Mouse (Mus musculus) hindbrain, postnatal 0 days (tissue): ENCODE measurements around the gene Pklr. TPM values are rescaled to one million over a fixed set of nuclear protein-coding genes. Genes with fewer than 3 reads are reported as not detected.

Experiments used
- ATAC-seq: fragments of 200-750 bp; cut with Nextera tagmentation; 2 replicates; pipeline ENCODE4 v1.8.0; 2017; ENCODE audit warnings: mild to moderate bottlenecking, moderate TSS enrichment, moderate library complexity
- DNase-seq: peaks from one replicate; pipeline ENCODE4 v3.0.0-alpha.2; 2015; ENCODE audit warnings: low spot score
- H3K27ac ChIP-seq: fragments of 300-500 bp; sonication (generic); 2 replicates; pipeline ENCODE4 v1.5.1; 2014; ENCODE audit warnings: mild to moderate bottlenecking
- H3K27me3 ChIP-seq: fragments of 300-500 bp; sonication (generic); 2 replicates; pipeline ENCODE4 v1.6.1; 2014; ENCODE audit warnings: low read length, mixed read lengths; ENCODE audit not compliant: insufficient read depth
- H3K36me3 ChIP-seq: fragments of 300-500 bp; sonication (generic); 2 replicates; pipeline ENCODE4 v1.6.1; 2014; ENCODE audit warnings: low read length, mixed read lengths; ENCODE audit not compliant: insufficient read depth
- H3K4me1 ChIP-seq: fragments of 300-500 bp; sonication (generic); 2 replicates; pipeline ENCODE4 v1.6.1; 2014; ENCODE audit warnings: antibody characterized with exemption, low read length, mixed read lengths; ENCODE audit not compliant: insufficient read depth
- H3K4me2 ChIP-seq: fragments of 300-500 bp; sonication (generic); 2 replicates; pipeline ENCODE4 v1.6.1; 2014; ENCODE audit warnings: low read depth, mild to moderate bottlenecking, low read length, moderate library complexity, mixed read lengths
- H3K4me3 ChIP-seq: fragments of 300-500 bp; sonication (generic); 2 replicates; pipeline ENCODE4 v1.5.1; 2014; ENCODE audit warnings: low read length
- H3K9ac ChIP-seq: fragments of 300-500 bp; sonication (generic); replicated peaks from 2 replicates; pipeline ENCODE4 v1.6.1; 2014; ENCODE audit warnings: mild to moderate bottlenecking, low read length, moderate library complexity, mixed read lengths
- H3K9me3 ChIP-seq: fragments of 300-500 bp; sonication (generic); 2 replicates; pipeline ENCODE4 v1.6.1; 2016; ENCODE audit warnings: low read length, mixed read lengths
- CTCF ChIP-seq: IDR thresholded peaks from 2 replicates; pipeline ENCODE4 v1.5.1; 2016; ENCODE audit warnings: antibody characterized with exemption, control low read depth, low read depth
- WGBS: fragments of 180-500 bp; shearing (Covaris S2); extraction: QIAGEN DNeasy Blood & Tissue Kit; methylation state at CpG from one replicate; pipeline ENCODE4 v1.1.7; 2014; 5-methylcytosine and 5-hydroxymethylcytosine counted together
- polyA plus RNA-seq: library from polyadenylated mRNA; unstranded; fragments of >200 nt; fragmentation: Nextera tagmentation; extraction: Ambion mirVana; gene quantifications from 2 replicates; pipeline ENCODE4 v1.2.1, GENCODE M21; 2015
- total RNA-seq: library from RNA; depleted of rRNA; stranded (reverse); fragments of >200 nt; gene quantifications from 2 replicates; pipeline ENCODE4 v1.2.3, GENCODE M21; 2014

The Pklr gene
- total and polyA plus RNA-seq, 2 experiments from 2014 or later: 0.10 TPM; not detected in 1

DNA sequence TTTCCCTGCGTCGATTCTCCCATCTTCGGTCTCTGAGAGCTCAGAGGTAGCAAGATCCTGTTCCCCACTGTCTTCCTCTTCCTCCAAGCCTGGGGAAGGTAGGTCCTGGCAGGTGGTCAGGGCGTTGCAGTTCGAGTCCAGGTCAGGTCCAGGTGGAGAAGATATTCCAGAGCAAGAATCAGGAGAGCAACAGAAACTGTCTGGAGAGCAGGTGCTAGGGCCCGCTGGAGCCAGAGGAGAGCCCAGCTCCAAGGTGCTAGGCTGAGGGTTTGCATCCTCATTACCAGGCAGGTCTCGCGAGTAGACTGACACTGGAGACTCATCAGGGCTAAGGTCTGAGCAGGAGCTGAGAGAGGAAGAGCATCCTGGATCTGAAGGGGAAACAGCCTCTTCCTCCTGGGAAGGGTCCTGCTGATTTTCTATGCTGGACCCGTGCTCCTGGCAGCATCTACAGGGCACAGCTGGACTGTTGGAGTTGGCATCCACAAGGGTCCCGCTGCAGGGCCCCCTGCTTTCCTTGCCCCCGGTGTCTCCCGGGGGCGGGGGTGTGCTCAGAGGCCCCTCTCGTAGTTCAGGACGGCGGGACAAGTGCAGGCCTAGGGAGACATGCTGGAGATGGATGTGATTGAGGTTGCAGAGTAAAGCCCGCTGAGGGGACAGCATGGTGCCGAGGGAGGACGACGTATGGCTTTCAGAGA lies 44.0 kb upstream of the Pklr start:
- peak overlapping the region; percentile 79 for H3K27ac ChIP-seq
- ATAC-seq: no peak
- 0 out of 2 replicates have a peak, but pooled peaks cover 13% of the 10 kb centered on the region for H3K4me1 ChIP-seq
- H3K36me3 ChIP-seq: peaks cover 37% of the 10 kb centered on the region
- no peaks in the 10 kb centered on the region for H3K9me3 ChIP-seq
- H3K4me3 ChIP-seq: peak overlapping the region; percentile 73
- DNase-seq: no peak
- peak overlapping the region; percentile 78 for H3K9ac ChIP-seq
- WGBS: 7% methylated on average over 20 of the region's 20 CpGs
- H3K4me2 ChIP-seq: peak overlapping the region; percentile 98
- no peaks in the 10 kb centered on the region for H3K27me3 ChIP-seq
- TF ChIP-seq CTCF: no peak

DNA sequence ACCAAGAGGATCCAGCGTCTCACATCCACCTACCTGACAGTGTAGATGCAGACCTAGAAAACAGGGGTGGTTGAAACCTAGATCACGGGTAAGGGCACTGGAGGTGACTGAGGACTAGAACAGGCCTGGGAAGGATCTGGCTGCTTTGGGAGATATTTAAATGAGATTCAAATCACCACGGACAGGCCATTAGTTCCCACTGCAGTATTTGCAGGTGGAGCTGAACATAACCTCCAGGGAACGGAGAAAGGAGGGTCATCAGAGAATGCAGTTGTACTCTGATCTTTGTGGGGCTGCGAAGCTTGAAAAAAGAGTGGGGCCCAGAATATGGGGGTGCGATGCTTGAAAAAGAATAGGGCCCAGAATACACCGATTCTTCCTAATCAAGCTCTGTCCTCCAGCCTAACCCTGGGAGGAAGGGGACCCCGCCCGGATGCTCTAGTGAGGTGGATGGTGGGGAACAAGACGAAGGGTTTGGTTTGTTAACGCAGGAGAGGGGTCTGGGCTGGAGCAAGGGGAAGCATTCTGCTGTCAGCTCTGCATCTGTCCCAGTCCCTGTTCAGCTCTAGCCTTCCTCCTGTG lies 43.3 kb upstream of the Pklr start:
- Histone ChIP-seq H3K36me3 (peaks cover 36% of the 10 kb centered on the region), H3K4me1 (0 out of 2 replicates have a peak, but pooled peaks cover 13% of the 10 kb centered on the region), H3K9ac (peak overlapping the region; percentile 78), H3K27me3 (no peaks in the 10 kb centered on the region), H3K4me2 (peak overlapping the region; percentile 98), H3K27ac (peak overlapping the region; percentile 79), H3K4me3 (peak overlapping the region; percentile 73), H3K9me3 (no peaks in the 10 kb centered on the region)
- TF ChIP-seq CTCF: no peak
- peak; percentile 7 for ATAC-seq
- no peak for DNase-seq
- WGBS: 16% methylated on average over 11 of the region's 11 CpGs

DNA sequence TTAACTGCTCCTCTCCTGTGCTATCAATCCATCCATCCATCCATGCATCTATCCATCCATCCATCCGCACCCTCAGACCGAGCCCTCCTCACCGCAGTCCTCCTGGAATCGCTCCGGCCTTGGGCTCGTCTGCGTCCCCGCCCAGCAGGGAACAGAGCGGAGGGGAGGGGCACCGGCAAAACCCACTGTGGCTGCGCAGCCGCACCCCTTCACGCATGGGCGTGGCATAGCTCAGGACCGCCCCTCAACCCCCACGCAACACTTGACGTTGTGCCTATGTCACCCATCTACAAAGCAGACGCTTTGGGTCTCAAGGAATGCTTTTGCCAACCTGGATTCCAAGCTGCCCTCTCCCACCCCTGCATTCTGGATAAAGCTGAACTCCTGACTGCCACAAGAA lies 42.8 kb upstream of the Pklr start, which contains the start of gene Rusc1:
Rusc1 (minus strand) TSS at position 137 of the 400 bp plus-strand sequence.
- DNase-seq (peak; percentile 94), ATAC-seq (peak; percentile 87)
- Histone ChIP-seq H3K9me3 (no peaks in the 10 kb centered on the region), H3K4me3 (peak within 1 kb of the TSS; percentile 73), H3K4me1 (0 out of 2 replicates have a peak, but pooled peaks cover 13% of the 10 kb centered on the region), H3K27ac (peak within 1 kb of the TSS; percentile 79), H3K27me3 (no peaks in the 10 kb centered on the region), H3K9ac (peak within 1 kb of the TSS; percentile 78), H3K36me3 (peaks cover 41% of the 10 kb centered on the region), H3K4me2 (peak within 1 kb of the TSS; percentile 98)
- TF ChIP-seq CTCF: no peak
- 1% methylated on average over 18 of the region's 18 CpGs for WGBS

DNA sequence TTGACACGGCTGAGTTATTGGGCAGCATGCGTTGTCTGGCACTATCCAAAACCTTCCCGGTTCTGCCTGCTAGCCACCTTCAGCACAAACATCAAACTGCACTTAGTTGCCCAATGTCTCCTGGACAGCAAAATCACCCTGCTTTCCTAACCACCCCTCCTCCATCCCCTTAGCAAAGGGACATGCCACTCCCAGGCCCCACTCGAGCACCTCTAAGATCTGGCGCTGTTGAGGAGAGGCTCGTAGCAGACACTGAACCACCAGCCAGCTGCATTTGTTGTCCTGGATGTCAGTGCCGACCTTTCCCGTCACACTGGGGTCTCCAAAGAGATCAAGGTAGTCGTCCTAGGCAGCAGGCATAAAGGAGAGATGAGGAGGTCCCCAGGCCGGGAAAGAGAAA lies 41.9 kb upstream of the Pklr start:
- WGBS: 80% methylated on average over 10 of the region's 10 CpGs
- H3K9ac ChIP-seq: no peak overlapping the region
- no peaks in the 10 kb centered on the region for H3K27me3 ChIP-seq
- H3K27ac ChIP-seq: no peak overlapping the region
- DNase-seq: no peak
- no peak for ATAC-seq
- H3K36me3 ChIP-seq: peaks cover 41% of the 10 kb centered on the region
- H3K4me2 ChIP-seq: no peak overlapping the region
- H3K4me1 ChIP-seq: 0 out of 2 replicates have a peak, but pooled peaks cover 13% of the 10 kb centered on the region
- H3K9me3 ChIP-seq: no peaks in the 10 kb centered on the region
- no peak overlapping the region for H3K4me3 ChIP-seq
- no peak for TF ChIP-seq CTCF

DNA sequence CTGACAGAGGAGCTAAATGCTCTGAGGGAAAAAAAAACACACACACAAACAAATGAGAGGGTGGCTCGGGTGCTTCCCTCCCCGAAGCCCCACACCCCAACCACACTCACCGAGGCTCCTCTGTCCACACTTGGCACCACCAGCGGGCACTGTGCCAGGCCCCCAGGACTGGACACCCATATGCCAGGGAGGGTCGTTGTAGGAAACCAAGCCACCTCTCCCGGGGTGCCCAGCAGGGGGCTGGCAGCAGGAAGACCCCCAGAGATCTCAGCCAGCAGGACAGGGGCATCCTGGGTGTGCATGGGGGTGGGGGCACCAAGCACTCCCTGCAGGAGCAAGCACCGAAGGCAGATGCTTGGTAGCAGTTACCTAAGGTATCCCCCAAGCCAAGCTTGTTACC lies 35.1 kb upstream of the Pklr start, which contains the start of gene Gm43738:
Gm43738 (minus strand) TSS at position 289 of the 400 bp plus-strand sequence.
- peaks cover 22% of the 10 kb centered on the region for H3K36me3 ChIP-seq
- peak within 1 kb of the TSS; percentile 54 for H3K27ac ChIP-seq
- peak within 1 kb of the TSS; percentile 58 for H3K9ac ChIP-seq
- peaks cover 5% of the 10 kb centered on the region for H3K4me1 ChIP-seq
- H3K9me3 ChIP-seq: no peaks in the 10 kb centered on the region
- peak within 1 kb of the TSS; percentile 81 for H3K4me2 ChIP-seq
- peak; percentile 21 for DNase-seq
- ATAC-seq: no peak
- no peaks in the 10 kb centered on the region for H3K27me3 ChIP-seq
- 0 out of 2 replicates have a peak, but pooled peaks have one; percentile 23 for TF ChIP-seq CTCF
- 36% methylated on average over 7 of the region's 7 CpGs for WGBS
- peak within 1 kb of the TSS; percentile 66 for H3K4me3 ChIP-seq

DNA sequence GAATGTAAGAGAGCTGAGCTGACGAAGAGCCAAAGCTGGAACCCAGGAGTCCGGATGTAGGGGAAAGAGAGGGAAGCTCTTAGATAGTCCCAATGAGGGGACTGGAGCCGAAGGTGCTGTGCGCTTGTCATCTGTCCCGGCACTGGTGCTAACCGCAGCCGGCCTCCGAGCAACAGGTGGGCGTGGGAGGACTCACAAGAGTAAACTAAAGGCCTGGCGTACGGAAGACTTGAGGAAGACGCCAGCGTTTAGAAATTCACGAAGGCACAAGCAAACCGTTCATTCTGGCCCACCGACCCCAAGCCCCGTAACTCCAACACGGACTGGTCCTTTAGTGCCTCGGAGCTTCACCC lies 34.5 kb upstream of the Pklr start:
- H3K9ac ChIP-seq: peak overlapping the region; percentile 58
- peaks cover 5% of the 10 kb centered on the region for H3K4me1 ChIP-seq
- no peaks in the 10 kb centered on the region for H3K27me3 ChIP-seq
- peak overlapping the region; percentile 81 for H3K4me2 ChIP-seq
- H3K27ac ChIP-seq: peak overlapping the region; percentile 54
- peak overlapping the region; percentile 66 for H3K4me3 ChIP-seq
- DNase-seq: no peak
- H3K9me3 ChIP-seq: no peaks in the 10 kb centered on the region
- no peak for ATAC-seq
- WGBS: under 1% methylated on average over 19 of the region's 19 CpGs
- TF ChIP-seq CTCF: no peak
- peaks cover 16% of the 10 kb centered on the region for H3K36me3 ChIP-seq
